Comparison of ENCODE assay signal across 35 mouse cellular contexts in the genomic region with DNA sequence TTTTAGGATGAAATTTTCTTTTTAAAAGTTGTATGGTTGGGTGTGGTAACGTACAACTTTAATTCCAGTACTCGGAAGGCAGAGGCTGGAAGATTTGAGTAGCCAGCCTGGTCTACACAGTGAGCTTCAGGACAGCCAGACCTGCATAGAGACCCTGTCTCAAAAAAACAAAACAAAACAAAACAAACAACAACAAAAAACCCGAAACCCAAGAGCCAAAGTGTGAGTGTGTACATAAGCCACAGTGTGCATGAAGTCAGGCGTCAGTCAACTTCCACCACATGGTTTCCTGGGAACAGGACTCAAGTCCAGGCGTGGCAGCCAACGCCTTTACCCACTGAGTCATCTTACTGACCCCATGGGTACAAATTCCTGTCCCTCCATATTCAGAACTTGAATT.
"Had no signal": no experiment of that assay in that cellular context is flagged by ENCODE, and none has a peak within 500 bp of the region (broad histone marks: within the 10 kb centered on the region; RNA-seq: fewer than 3 reads in every experiment).

No protein-coding gene starts in this region.

- H3K4me1 ChIP-seq: heart, embryonic 10.5 days; heart, embryonic 12.5 days; heart, embryonic 13.5 days; heart, embryonic 15.5 days; hindbrain, embryonic 10.5 days; hindbrain, embryonic 12.5 days; hindbrain, embryonic 13.5 days; hindbrain, embryonic 15.5 days; intestine, embryonic 15.5 days; kidney, embryonic 15.5 days had no signal

- H3K9ac ChIP-seq: heart, embryonic 12.5 days; heart, embryonic 13.5 days; heart, embryonic 15.5 days; hindbrain, embryonic 12.5 days; hindbrain, embryonic 13.5 days; hindbrain, embryonic 14.5 days; hindbrain, embryonic 15.5 days; intestine, embryonic 15.5 days; kidney, embryonic 15.5 days had no signal

- H3K27ac ChIP-seq: heart, embryonic 10.5 days; heart, embryonic 13.5 days; heart, embryonic 15.5 days; hindbrain, embryonic 10.5 days; hindbrain, embryonic 12.5 days; hindbrain, embryonic 13.5 days; hindbrain, embryonic 14.5 days; hindbrain, embryonic 15.5 days; hindbrain, postnatal 0 days; intestine, embryonic 15.5 days; kidney, embryonic 15.5 days; kidney, postnatal 0 days; layer of hippocampus, adult 2 months; left cerebral cortex, adult 2 months had no signal

- H3K4me3 ChIP-seq: heart, embryonic 10.5 days; heart, embryonic 12.5 days; heart, embryonic 13.5 days; heart, embryonic 15.5 days; hindbrain, embryonic 10.5 days; hindbrain, embryonic 12.5 days; hindbrain, embryonic 13.5 days; hindbrain, embryonic 15.5 days; intestine, embryonic 15.5 days; kidney, embryonic 15.5 days; layer of hippocampus, adult 2 months; left cerebral cortex, adult 2 months had no signal

- ATAC-seq: hindbrain, embryonic 16.5 days; hindbrain, postnatal 0 days; inflammation-experienced regulatory T-cells, adult 6 months; intestine, embryonic 15.5 days; intestine, embryonic 16.5 days; intestine, postnatal 0 days had no signal

- H3K4me2 ChIP-seq: heart, embryonic 11.5 days; heart, embryonic 12.5 days; heart, embryonic 13.5 days; heart, embryonic 15.5 days; hindbrain, embryonic 12.5 days; hindbrain, embryonic 13.5 days; hindbrain, embryonic 14.5 days; hindbrain, embryonic 15.5 days; intestine, embryonic 15.5 days; kidney, embryonic 15.5 days had no signal

- H3K27me3 ChIP-seq: heart, embryonic 12.5 days; heart, embryonic 13.5 days; heart, embryonic 15.5 days; hindbrain, embryonic 12.5 days; hindbrain, embryonic 13.5 days; hindbrain, embryonic 15.5 days; intestine, embryonic 15.5 days; kidney, embryonic 15.5 days had no signal

- DNase-seq: heart, postnatal 10 days; heart, postnatal 14 days; heart, postnatal 36 days; kidney, adult 11 months; kidney, adult 18-20 months; kidney, adult 2 months; kidney, adult 8-10 months; kidney, adult 9 months; kidney, postnatal 10 days; kidney, postnatal 14 days; kidney, postnatal 25 days; kidney, postnatal 36 days; kidney, postnatal 4 days; layer of hippocampus, adult 9-11 months; layer of hippocampus, postnatal 36 days had no signal

- H3K9me3 ChIP-seq: heart, embryonic 10.5 days; heart, embryonic 13.5 days; heart, embryonic 15.5 days; hindbrain, embryonic 12.5 days; hindbrain, embryonic 13.5 days; hindbrain, embryonic 15.5 days; intestine, embryonic 15.5 days; kidney, embryonic 15.5 days had no signal
